Mouse (Mus musculus) frontal cortex, postnatal 25 days (tissue): ENCODE results near the gene Fpr-rs3.

ENCODE experiments used
- DNase-seq, 2 experiments: peaks; one replicate each; pipeline ENCODE4 v3.0.0; 2022; ENCODE audit warnings: low spot score in 2 of 2

Fpr-rs3 gene

GRCm38 (mm10) chr17:20624777-20625176 is at the start of gene Fpr-rs3:
TSS of gene Fpr-rs3 (minus strand) at chr17:20624877.
- DNase-seq, result no peak

- DNase-seq, result no peak
These were observed 28.4 kb downstream of the Fpr-rs3 start, which contains the start of gene Vmn2r110 for GRCm38 (mm10) chr17:20596323-20596722. TSS of gene Vmn2r110 (minus strand) at chr17:20596423.
